Mouse (Mus musculus) spleen, adult 2 months (tissue): ENCODE results near the gene Rbbp8nl.

Experiments
- CTCF ChIP-seq: fragments of 200-500 bp; IDR thresholded peaks from 2 replicates; pipeline ENCODE4 v1.5.1; 2011; ENCODE audit warnings: mild to moderate bottlenecking, inconsistent platforms; ENCODE audit not compliant: insufficient read depth, insufficient read length, insufficient replicate concordance; ENCODE audit errors: extremely low read depth
- POLR2A ChIP-seq: fragments of 200-500 bp; IDR thresholded peaks from 2 replicates; pipeline ENCODE4 v1.6.1; 2011; ENCODE audit warnings: low read depth, low read length, inconsistent platforms

GRCm38 (mm10) chr2:180292906-180293305, 3.2 kb upstream of the Rbbp8nl start:
- TF ChIP-seq POLR2A = no peak
- no peak for TF ChIP-seq CTCF
